Mouse (Mus musculus) small intestine, adult 2 months (tissue): ENCODE results near the gene Prrc2b. TPM values are rescaled to one million over a fixed set of nuclear protein-coding genes. Genes with fewer than 3 reads are reported as not detected.
A peak's percentile ranks its signal among the peaks of the same experiment; 100 is the strongest.

Experiments
- H3K27ac ChIP-seq: fragments of 200-500 bp; 2 replicates; pipeline ENCODE4 v1.5.1; 2012; ENCODE audit warnings: low read depth, low read length, control low read depth, inconsistent platforms; ENCODE audit not compliant: insufficient read depth
- H3K27me3 ChIP-seq: fragments of 200-500 bp; 2 replicates; pipeline ENCODE4 v1.6.1; 2012; ENCODE audit warnings: mild to moderate bottlenecking, moderate library complexity, low read length, inconsistent platforms; ENCODE audit not compliant: control insufficient read depth, insufficient read depth
- H3K36me3 ChIP-seq: fragments of 200-500 bp; 2 replicates; pipeline ENCODE4 v1.6.1; 2012; ENCODE audit warnings: mild to moderate bottlenecking, low read length, control low read depth, inconsistent platforms; ENCODE audit not compliant: control insufficient read depth, insufficient read depth
- H3K4me1 ChIP-seq: fragments of 200-500 bp; 2 replicates; pipeline ENCODE4 v1.6.1; 2012; ENCODE audit warnings: low read length, inconsistent platforms, mixed read lengths; ENCODE audit not compliant: control insufficient read depth, insufficient read depth, insufficient read length
- H3K4me3 ChIP-seq: fragments of 200-500 bp; 2 replicates; pipeline ENCODE4 v1.5.1; 2012; ENCODE audit warnings: low read depth, mild to moderate bottlenecking, control low read depth, inconsistent platforms, low read length, moderate library complexity
- CTCF ChIP-seq: fragments of 200-500 bp; IDR thresholded peaks from 2 replicates; pipeline ENCODE4 v1.5.1; 2012; ENCODE audit warnings: low read depth, mild to moderate bottlenecking, control low read depth, inconsistent platforms, low read length, moderate library complexity, mixed read lengths; ENCODE audit not compliant: insufficient replicate concordance, insufficient read length; ENCODE audit errors: extremely low read depth
- POLR2A ChIP-seq: fragments of 200-500 bp; IDR thresholded peaks from 2 replicates; pipeline ENCODE4 v1.6.1; 2012; ENCODE audit warnings: low read depth, mild to moderate bottlenecking, control low read depth, inconsistent platforms, low read length, moderate library complexity
- WGBS: fragments of 180-500 bp; shearing (Covaris S2); methylation state at CpG from one replicate; pipeline ENCODE4 v1.1.7; 2018; 5-methylcytosine and 5-hydroxymethylcytosine counted together
- polyA plus RNA-seq: library from polyadenylated mRNA; depleted of rRNA; stranded (reverse); fragments of >200 nt; gene quantifications from 2 replicates; pipeline ENCODE4 v1.2.3, GENCODE M21; 2012

Gene Prrc2b
- polyA plus RNA-seq, 1 experiment, result 23.4 TPM

GRCm38 (mm10) chr2:32220969-32221368 is 70.1 kb downstream of the Prrc2b start:
- Histone ChIP-seq H3K27me3 (no peaks in the 10 kb centered on the region), H3K36me3 (peaks cover 90% of the 10 kb centered on the region), H3K27ac (no peak overlapping the region), H3K4me3 (no peak overlapping the region), H3K4me1 (no peaks in the 10 kb centered on the region)
- TF ChIP-seq POLR2A (no peak), CTCF (no peak)
- 96% methylated on average over 10 of the region's 10 CpGs for WGBS

GRCm38 (mm10) chr2:32221577-32221976 is 70.7 kb downstream of the Prrc2b start:
- Histone ChIP-seq H3K4me3 (no peak overlapping the region), H3K36me3 (peaks cover 90% of the 10 kb centered on the region), H3K27ac (no peak overlapping the region), H3K27me3 (no peaks in the 10 kb centered on the region), H3K4me1 (no peaks in the 10 kb centered on the region)
- 86% methylated on average over 7 of the region's 7 CpGs for WGBS
- TF ChIP-seq CTCF (no peak), POLR2A (no peak)

- H3K4me1 ChIP-seq, result no peaks in the 10 kb centered on the region
- no peak overlapping the region for H3K4me3 ChIP-seq
- H3K27ac ChIP-seq, result no peak overlapping the region
- H3K36me3 ChIP-seq, result peaks cover 89% of the 10 kb centered on the region
- 75% methylated on average over 10 of the region's 10 CpGs for WGBS
- TF ChIP-seq POLR2A (no peak), CTCF (no peak)
- no peaks in the 10 kb centered on the region for H3K27me3 ChIP-seq
These were observed 71.2 kb downstream of the Prrc2b start for GRCm38 (mm10) chr2:32222057-32222456.

GRCm38 (mm10) chr2:32235433-32235832 is 84.6 kb downstream of the Prrc2b start:
- peaks cover 16% of the 10 kb centered on the region for H3K36me3 ChIP-seq
- WGBS, result 19% methylated on average over 7 of the region's 7 CpGs
- H3K27ac ChIP-seq, result no peak overlapping the region
- H3K27me3 ChIP-seq, result no peaks in the 10 kb centered on the region
- no peak for TF ChIP-seq POLR2A
- TF ChIP-seq CTCF, result no peak
- H3K4me1 ChIP-seq, result peaks cover 6% of the 10 kb centered on the region; the same call in 1 of the 2 replicates
- H3K4me3 ChIP-seq, result no peak overlapping the region

- peak within 1 kb of the TSS; percentile 50 for H3K27ac ChIP-seq
- peaks cover 6% of the 10 kb centered on the region; the same call in 1 of the 2 replicates for H3K4me1 ChIP-seq
- peak; percentile 75 for TF ChIP-seq POLR2A
- no peak for TF ChIP-seq CTCF
- H3K27me3 ChIP-seq, result no peaks in the 10 kb centered on the region
- H3K36me3 ChIP-seq, result peaks cover 11% of the 10 kb centered on the region
- peak within 1 kb of the TSS; percentile 71 for H3K4me3 ChIP-seq
- under 1% methylated on average over 54 of the region's 54 CpGs for WGBS
These were observed 85.2 kb downstream of the Prrc2b start, which contains the start of gene Pomt1 for GRCm38 (mm10) chr2:32235886-32236759. Pomt1 (plus strand) TSS chr2:32236590.

GRCm38 (mm10) chr2:32236760-32237487 is 86.0 kb downstream of the Prrc2b start:
- Histone ChIP-seq H3K36me3 (peaks cover 7% of the 10 kb centered on the region), H3K4me1 (peaks cover 6% of the 10 kb centered on the region; the same call in 1 of the 2 replicates), H3K27ac (peak overlapping the region; percentile 10), H3K27me3 (no peaks in the 10 kb centered on the region), H3K4me3 (peak overlapping the region; percentile 71)
- WGBS, result under 1% methylated on average over 20 of the region's 20 CpGs
- TF ChIP-seq CTCF (peak; percentile 52; the same call in 1 of the 2 replicates), POLR2A (no peak)
